Mouse (Mus musculus) cerebral cortex, adult 2 months (tissue): Measurements from ENCODE around the gene Gm6902.

Experiments used
- WGBS: fragments of 180-500 bp; shearing (Covaris S2); methylation state at CpG from one replicate; pipeline ENCODE4 v1.1.7; 2018; 5-methylcytosine and 5-hydroxymethylcytosine counted together

The Gm6902 gene

DNA sequence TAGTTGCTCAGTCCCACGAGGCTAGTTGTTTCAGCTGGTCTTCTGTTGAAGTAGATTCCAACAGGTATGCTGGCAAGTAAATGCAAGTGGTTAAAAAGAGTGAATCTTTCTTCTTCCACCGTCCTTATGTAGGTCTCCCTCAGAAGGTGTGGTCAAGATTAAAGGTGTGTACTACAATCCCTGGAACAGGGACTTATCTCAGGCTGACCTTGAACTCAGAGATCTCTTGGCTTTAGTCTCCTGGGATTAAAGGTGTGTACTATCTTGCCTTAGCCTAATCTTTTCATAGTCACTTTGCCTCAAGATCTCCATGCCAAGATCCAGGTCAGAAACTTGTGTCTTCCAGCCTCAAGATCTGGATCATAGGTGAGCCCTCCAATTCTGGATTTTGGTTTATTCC, at the start of gene Gm6902:
Gm6902 (minus strand) TSS at position 101 of the 400 bp plus-strand sequence.
- WGBS, result no CpG with 5 or more reads among the region's 2 CpGs

DNA sequence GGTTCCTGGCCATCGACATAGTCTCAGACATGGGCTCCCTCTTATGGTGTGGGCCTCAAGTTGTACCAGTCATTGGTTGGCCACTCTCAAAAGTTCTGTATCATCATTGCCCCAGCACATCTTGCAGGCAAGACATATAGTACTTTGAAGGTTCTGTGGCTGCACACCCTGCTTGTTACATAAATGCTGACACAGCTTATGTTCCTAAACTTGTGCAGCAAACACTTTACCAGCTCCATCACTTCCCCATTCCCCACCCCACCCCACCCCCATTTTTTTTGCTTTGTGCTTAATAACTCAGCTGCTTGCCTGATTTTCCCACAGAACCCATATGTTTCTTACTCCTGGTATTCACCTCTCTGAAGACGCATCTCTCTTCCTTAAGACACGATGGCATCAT, 22.2 kb upstream of the Gm6902 start, which contains the start of gene Nlrp4e:
Nlrp4e (plus strand) TSS at position 301 of the 400 bp plus-strand sequence.
- WGBS, result 74% methylated on average over 3 of the region's 3 CpGs

DNA sequence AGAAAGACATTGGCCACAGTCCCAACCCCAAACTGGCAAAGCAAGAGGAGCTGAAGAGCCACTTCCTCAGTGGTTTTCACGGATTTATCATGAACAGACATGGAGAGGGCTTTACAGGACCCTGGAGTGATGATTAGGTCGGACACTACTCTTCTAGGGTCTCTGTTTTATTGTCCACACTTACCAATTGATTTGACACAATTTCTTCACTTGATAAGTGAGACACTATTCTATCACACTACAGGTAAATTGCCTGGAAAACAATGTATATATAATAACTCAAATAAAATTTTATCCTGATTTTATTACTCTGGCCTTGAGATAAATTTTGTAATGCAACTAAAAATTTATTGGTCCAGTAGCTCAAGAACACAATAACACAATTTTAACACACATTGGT, 27.1 kb downstream of the Gm6902 start, which contains the start of gene Vmn1r166:
Vmn1r166 (minus strand) TSS at position 101 of the 400 bp plus-strand sequence.
- WGBS, result no CpG with 5 or more reads among the region's 2 CpGs
